In genomic region chr10:122018594-122019048, GRCm38 (mm10) we compare ENCODE assay signal across 8 mouse cellular contexts. TPM values are rescaled to one million over a fixed set of nuclear protein-coding genes. Genes with fewer than 3 reads are reported as not detected.
DNase-seq lines count a peak whose midpoint lies in the region; ATAC-seq and TF ChIP-seq lines count a peak whose summit lies in the region.

No protein-coding gene starts in this region.

- peak; percentile 48; the same call in 1 of the 2 replicates for ATAC-seq in forebrain, embryonic 14.5 days
- ATAC-seq in hindbrain, embryonic 13.5 days (ENCODE audit: low FRiP score), result peak; percentile 68
- ATAC-seq in liver, embryonic 15.5 days (ENCODE audit: insufficient read depth), result no peak; the same call in 1 of the 2 replicates
- ATAC-seq in stomach, embryonic 15.5 days (ENCODE audit: insufficient read depth, low FRiP score, low read depth), result peak; percentile 61; the same call in 1 of the 2 replicates

- H3K27ac ChIP-seq in kidney, adult 2 months (ENCODE audit: insufficient read depth, low read depth, low read length), result no peak overlapping the region
- peak overlapping the region; percentile 33; the same call in 1 of the 2 replicates for H3K27ac ChIP-seq in forebrain, embryonic 14.5 days (ENCODE audit: low read depth, low read length)
- peak overlapping the region; percentile 75 for H3K27ac ChIP-seq in hindbrain, embryonic 13.5 days
- H3K27ac ChIP-seq in liver, embryonic 15.5 days (replicated peaks), result peak overlapping the region; percentile 24; the same call in 1 of the 2 replicates
- peak overlapping the region; percentile 1; the same call in 1 of the 2 replicates for H3K27ac ChIP-seq in stomach, embryonic 15.5 days

- no peak overlapping the region for H3K4me2 ChIP-seq in forebrain, embryonic 14.5 days (ENCODE audit: low read length)
- no peak overlapping the region for H3K4me2 ChIP-seq in hindbrain, embryonic 13.5 days
- H3K4me2 ChIP-seq in liver, embryonic 15.5 days, result peak overlapping the region; percentile 33
- H3K4me2 ChIP-seq in stomach, embryonic 15.5 days, result 0 out of 2 replicates have a peak overlapping the region, but pooled peaks have one; percentile 14

- TF ChIP-seq CTCF in kidney, adult 2 months (conservative IDR thresholded peaks at IDR 0.05; ENCODE audit: insufficient read depth, insufficient read length, low read depth, low read length), result no peak

- no peaks in the 10 kb centered on the region for H3K9me3 ChIP-seq in forebrain, embryonic 14.5 days (replicated peaks; ENCODE audit: control insufficient read depth, low read length)
- H3K9me3 ChIP-seq in hindbrain, embryonic 13.5 days, result 0 out of 2 replicates have a peak, but pooled peaks cover under 1% of the 10 kb centered on the region
- H3K9me3 ChIP-seq in liver, embryonic 15.5 days (replicated peaks), result no peaks in the 10 kb centered on the region
- H3K9me3 ChIP-seq in stomach, embryonic 15.5 days, result no peaks in the 10 kb centered on the region

- H3K27me3 ChIP-seq in kidney, adult 2 months (replicated peaks; ENCODE audit: control insufficient read depth, insufficient read depth, low read length), result no peaks in the 10 kb centered on the region
- no peaks in the 10 kb centered on the region for H3K27me3 ChIP-seq in forebrain, embryonic 14.5 days (replicated peaks; ENCODE audit: control insufficient read depth, insufficient read depth, low read length)
- no peaks in the 10 kb centered on the region for H3K27me3 ChIP-seq in hindbrain, embryonic 13.5 days
- no peaks in the 10 kb centered on the region for H3K27me3 ChIP-seq in liver, embryonic 15.5 days
- no peaks in the 10 kb centered on the region for H3K27me3 ChIP-seq in stomach, embryonic 15.5 days (replicated peaks)

- 0 out of 2 replicates have a peak, but pooled peaks cover 4% of the 10 kb centered on the region for H3K4me1 ChIP-seq in kidney, adult 2 months (ENCODE audit: control insufficient read depth, insufficient read depth, low read length)
- H3K4me1 ChIP-seq in forebrain, embryonic 14.5 days (ENCODE audit: control insufficient read depth, insufficient read depth, low read length), result peaks cover 7% of the 10 kb centered on the region
- peaks cover 33% of the 10 kb centered on the region for H3K4me1 ChIP-seq in hindbrain, embryonic 13.5 days (replicated peaks)
- H3K4me1 ChIP-seq in liver, embryonic 15.5 days (replicated peaks), result peaks cover 6% of the 10 kb centered on the region
- peaks cover 23% of the 10 kb centered on the region for H3K4me1 ChIP-seq in stomach, embryonic 15.5 days

- no peak overlapping the region for H3K4me3 ChIP-seq in kidney, adult 2 months (ENCODE audit: insufficient read depth, low read depth, low read length)
- no peak overlapping the region for H3K4me3 ChIP-seq in forebrain, embryonic 14.5 days (ENCODE audit: low read depth, low read length)
- no peak overlapping the region for H3K4me3 ChIP-seq in hindbrain, embryonic 13.5 days
- no peak overlapping the region for H3K4me3 ChIP-seq in liver, embryonic 15.5 days (replicated peaks)
- H3K4me3 ChIP-seq in stomach, embryonic 15.5 days (replicated peaks), result no peak overlapping the region

- 29% methylated on average over 10 of the region's 10 CpGs for WGBS in kidney, adult 2 months
- WGBS in forebrain, embryonic 14.5 days, result 52% methylated on average over 10 of the region's 10 CpGs
- WGBS in hindbrain, embryonic 13.5 days, result 46% methylated on average over 10 of the region's 10 CpGs
- 64% methylated on average over 10 of the region's 10 CpGs for whole genome bisulfite sequencing in liver, embryonic 15.5 days (ENCODE audit: insufficient replicate concordance)
- 34% methylated on average over 10 of the region's 10 CpGs for WGBS in stomach, embryonic 15.5 days

- H3K36me3 ChIP-seq in kidney, adult 2 months (ENCODE audit: control insufficient read depth, insufficient read depth, low read length), result no peaks in the 10 kb centered on the region
- no peaks in the 10 kb centered on the region for H3K36me3 ChIP-seq in forebrain, embryonic 14.5 days (ENCODE audit: control insufficient read depth, insufficient read depth, low read length)
- H3K36me3 ChIP-seq in hindbrain, embryonic 13.5 days, result 0 out of 2 replicates have a peak, but pooled peaks cover 2% of the 10 kb centered on the region
- H3K36me3 ChIP-seq in liver, embryonic 15.5 days (replicated peaks), result no peaks in the 10 kb centered on the region
- 0 out of 2 replicates have a peak, but pooled peaks cover under 1% of the 10 kb centered on the region for H3K36me3 ChIP-seq in stomach, embryonic 15.5 days

- TF ChIP-seq POLR2A in kidney, adult 2 months (IDR thresholded peaks at IDR 0.05; ENCODE audit: low read depth, low read length), result no peak

- DNase-seq in kidney, adult 2 months, result peak; percentile 64
- no peak for DNase-seq in kidney, adult 11 months
- DNase-seq in forebrain, embryonic 14.5 days (ENCODE audit: low spot score), result peak; percentile 64
- DNase-seq in left cerebral cortex, adult 18-20 months (ENCODE audit: low spot score in 2 of 2), result no peak
- DNase-seq in right cerebral cortex, postnatal 25 days, result no peak

- H3K9ac ChIP-seq in forebrain, embryonic 14.5 days (ENCODE audit: low read length), result no peak overlapping the region
- 0 out of 2 replicates have a peak overlapping the region, but pooled peaks have one; percentile 47 for H3K9ac ChIP-seq in hindbrain, embryonic 13.5 days
- H3K9ac ChIP-seq in liver, embryonic 15.5 days, result no peak overlapping the region
- no peak overlapping the region for H3K9ac ChIP-seq in stomach, embryonic 15.5 days

RNA-seq across cellular contexts. Expression of gene Srgap1, which starts 28.5 kb away (rescaled TPM):
- 3.3 and 3.4 TPM in 2 replicates for polyA plus RNA-seq in kidney, adult 2 months (2012; rRNA removed)
- polyA plus RNA-seq in forebrain, embryonic 14.5 days (2014; fragmentation: Nextera tagmentation; extraction: Ambion mirVana), result 15.3 and 23.8 TPM in 2 replicates
- polyA plus RNA-seq in hindbrain, embryonic 13.5 days (2015; fragmentation: Nextera tagmentation; extraction: Ambion mirVana), result 39.9 and 42.0 TPM in 2 replicates
- 0.98 and 1.3 TPM in 2 replicates for polyA plus RNA-seq in liver, embryonic 15.5 days (2015; fragmentation: Nextera tagmentation; extraction: Ambion mirVana)
- 10.0 and 10.4 TPM in 2 replicates for polyA plus RNA-seq in stomach, embryonic 15.5 days (2015; fragmentation: Nextera tagmentation; extraction: Ambion mirVana)
- total RNA-seq in left cerebral cortex, adult 18-20 months (2021), result 1 to 10 TPM; 6.9 to 8.7 TPM

Comparison
In these comparisons a context has a peak if more than half of its experiments do, and no peak if none do; other contexts are left out.
1. DNase-seq: peak in kidney, adult 2 months (single experiment) and forebrain, embryonic 14.5 days (single experiment); none in kidney, adult 11 months (single experiment), left cerebral cortex, adult 18-20 months (0 of 2) and right cerebral cortex, postnatal 25 days (single experiment).
2. H3K4me2 ChIP-seq: peak in liver, embryonic 15.5 days (single experiment) and stomach, embryonic 15.5 days (single experiment); none in forebrain, embryonic 14.5 days (single experiment) and hindbrain, embryonic 13.5 days (single experiment).